Mouse (Mus musculus) liver, postnatal 0 days (tissue): ENCODE data around the gene Rbfox1.
A peak's percentile ranks its signal among the peaks of the same experiment; 100 is the strongest.

Experiments used
- CTCF ChIP-seq: sonication (generic); IDR thresholded peaks from 2 replicates; pipeline ENCODE4 v1.5.1; 2016; ENCODE audit warnings: antibody characterized with exemption, low read depth
- EP300 ChIP-seq: IDR thresholded peaks from 2 replicates; pipeline ENCODE4 v1.6.1; 2016; ENCODE audit warnings: antibody characterized with exemption, low read depth, mild to moderate bottlenecking

DNA sequence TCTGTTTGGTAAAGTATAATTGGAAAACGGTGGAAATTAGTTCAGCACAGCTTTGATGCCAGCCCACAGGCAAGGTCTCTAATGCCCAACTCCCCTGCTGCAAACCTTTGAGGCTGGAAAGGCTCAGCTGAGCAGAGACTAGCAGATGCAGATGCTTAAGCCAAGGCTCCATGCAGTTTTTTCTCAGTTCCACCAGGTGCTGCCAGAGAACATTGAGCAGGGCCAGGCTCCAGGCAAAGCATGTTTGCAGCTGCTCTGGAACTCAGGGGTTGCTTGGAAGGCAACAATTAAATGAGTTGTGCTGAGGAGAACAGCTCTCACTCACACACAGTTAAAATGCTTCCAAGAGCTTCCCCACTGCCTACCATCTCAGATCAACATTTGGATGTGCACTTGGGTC is 1251.8 kb downstream of the Rbfox1 start:
- TF ChIP-seq CTCF (peak; percentile 32; the same call in 1 of the 2 replicates), EP300 (no peak)
